Comparison of ENCODE assay signal across 8 mouse cellular contexts in the genomic region with DNA sequence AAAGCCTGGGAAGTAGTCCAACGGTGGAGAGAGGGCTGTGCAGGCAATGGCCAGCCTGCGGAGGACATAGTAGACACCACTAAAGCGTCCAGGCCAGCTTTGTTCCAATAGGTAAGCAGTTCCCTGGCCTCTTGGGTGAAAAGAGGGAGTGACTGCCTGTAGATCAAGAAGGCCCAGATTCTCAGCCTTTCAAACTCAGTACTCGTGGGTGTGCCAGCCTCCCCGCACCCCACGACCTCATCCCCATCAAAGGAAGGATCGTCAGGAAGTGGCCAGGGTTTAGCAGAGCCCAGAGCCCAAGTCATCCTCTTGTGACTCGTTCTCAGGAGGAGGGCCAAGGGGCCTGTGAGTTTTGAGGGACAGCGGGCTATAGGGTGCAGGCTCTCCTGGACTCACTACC. TPM values are rescaled to one million over a fixed set of nuclear protein-coding genes. Genes with fewer than 3 reads are reported as not detected.
DNase-seq lines count a peak whose midpoint lies in the region; ATAC-seq and TF ChIP-seq lines count a peak whose summit lies in the region.

No protein-coding gene starts in this region.

- intact Hi-C loops in heart, adult 2 months (cut with DNase I) = no loop called here
- intact Hi-C loops in gastrocnemius, adult 2 months (cut with DNase I) = no loop called here

- TF ChIP-seq EP300 in heart, adult 2 months (IDR thresholded peaks at IDR 0.05; ENCODE audit: insufficient read depth, low read depth, low read length) = no peak

- 62% methylated on average over 9 of the region's 9 CpGs for WGBS in heart, embryonic 11.5 days (ENCODE audit: insufficient replicate concordance)
- 76% methylated on average over 9 of the region's 9 CpGs for WGBS in heart, adult 2 months
- WGBS in limb, embryonic 13.5 days = 72% methylated on average over 9 of the region's 9 CpGs

- no peak for TF ChIP-seq POLR2A in heart, adult 2 months (IDR thresholded peaks at IDR 0.05; ENCODE audit: insufficient read depth, low read depth, low read length)

- no peak overlapping the region for H3K9ac ChIP-seq in heart, embryonic 11.5 days (ENCODE audit: low read depth, low read length)
- no peak overlapping the region for H3K9ac ChIP-seq in heart, adult 2 months (ENCODE audit: low read depth, low read length)
- peak overlapping the region; percentile 97 for H3K9ac ChIP-seq in limb, embryonic 13.5 days

- H3K4me3 ChIP-seq in heart, embryonic 11.5 days (ENCODE audit: low read depth, low read length) = peak overlapping the region; percentile 88
- H3K4me3 ChIP-seq in heart, adult 2 months = no peak overlapping the region
- H3K4me3 ChIP-seq in limb, embryonic 13.5 days = peak overlapping the region; percentile 98
- no peak overlapping the region for H3K4me3 ChIP-seq in gastrocnemius, adult 2 months

- H3K27me3 ChIP-seq in heart, embryonic 11.5 days (ENCODE audit: control insufficient read depth, insufficient read depth, low read length) = no peaks in the 10 kb centered on the region
- H3K27me3 ChIP-seq in heart, adult 2 months (ENCODE audit: control insufficient read depth, insufficient read depth, low read length) = peaks cover 2% of the 10 kb centered on the region; the same call in 1 of the 2 replicates
- no peaks in the 10 kb centered on the region for H3K27me3 ChIP-seq in limb, embryonic 13.5 days

- no peaks in the 10 kb centered on the region for H3K79me2 ChIP-seq in heart, adult 2 months (replicated peaks; ENCODE audit: control insufficient read depth, insufficient read depth, low read length)

- H3K4me1 ChIP-seq in heart, embryonic 11.5 days (ENCODE audit: control insufficient read depth, insufficient read depth, low read length) = no peaks in the 10 kb centered on the region
- H3K4me1 ChIP-seq in heart, adult 2 months (ENCODE audit: control insufficient read depth, insufficient read depth, low read length) = no peaks in the 10 kb centered on the region
- H3K4me1 ChIP-seq in limb, embryonic 13.5 days = peaks cover 20% of the 10 kb centered on the region

- no peak for DNase-seq in heart, adult 2 months
- DNase-seq in thymus, postnatal 4 days = peak; percentile 18
- DNase-seq in thymus, postnatal 0 days (ENCODE audit: low spot score) = no peak
- DNase-seq in ovary, postnatal 36 days (ENCODE audit: low spot score) = no peak
- no peak for DNase-seq in gastrocnemius, adult 2 months
- DNase-seq in gastrocnemius, adult 8-10 months (ENCODE audit: low spot score in 2 of 2) = no peak

- ATAC-seq in heart, embryonic 11.5 days (replicated peaks; ENCODE audit: insufficient number of reproducible peaks, low FRiP score, low TSS enrichment) = no peak
- no peak for ATAC-seq in limb, embryonic 13.5 days (ENCODE audit: low FRiP score, low read depth)

- H3K9me3 ChIP-seq in heart, embryonic 11.5 days (replicated peaks; ENCODE audit: control insufficient read depth, low read length) = no peaks in the 10 kb centered on the region
- H3K9me3 ChIP-seq in limb, embryonic 13.5 days = no peaks in the 10 kb centered on the region

- no peak for TF ChIP-seq CTCF in heart, adult 2 months (IDR thresholded peaks at IDR 0.05)
- TF ChIP-seq CTCF in gastrocnemius, adult 2 months (IDR thresholded peaks at IDR 0.05) = no peak

- H3K36me3 ChIP-seq in heart, embryonic 11.5 days (ENCODE audit: control insufficient read depth, insufficient read depth, low read length) = peaks cover 8% of the 10 kb centered on the region
- H3K36me3 ChIP-seq in heart, adult 2 months (ENCODE audit: control insufficient read depth, insufficient read depth, low read length) = no peaks in the 10 kb centered on the region
- H3K36me3 ChIP-seq in limb, embryonic 13.5 days = peaks cover 34% of the 10 kb centered on the region

- H3K4me2 ChIP-seq in heart, embryonic 11.5 days = peak overlapping the region; percentile 87
- H3K4me2 ChIP-seq in limb, embryonic 13.5 days (replicated peaks) = peak overlapping the region; percentile 80

- no peak overlapping the region for H3K27ac ChIP-seq in heart, embryonic 11.5 days (ENCODE audit: low read depth, low read length)
- H3K27ac ChIP-seq in heart, adult 2 months = no peak overlapping the region
- H3K27ac ChIP-seq in limb, embryonic 13.5 days = no peak overlapping the region
- H3K27ac ChIP-seq in gastrocnemius, adult 2 months = no peak overlapping the region

RNA-seq across cellular contexts. Expression of a gene that starts 1.1 kb away (rescaled TPM):
- 20.4 and 22.7 TPM in 2 replicates for polyA plus RNA-seq in heart, embryonic 11.5 days (2014; fragmentation: Nextera tagmentation; extraction: Ambion mirVana)
- 1 to 10 TPM; 1.5 to 1.7 TPM for total RNA-seq in heart, adult 2 months (2021)
- polyA plus RNA-seq in heart, adult 2 months (2012; rRNA removed) = 0.82 and 1.4 TPM in 2 replicates
- 15.7 and 26.5 TPM in 2 replicates for polyA plus RNA-seq in thymus, postnatal 0 days (2015; fragmentation: Nextera tagmentation; extraction: Ambion mirVana)
- 27.8 and 40.0 TPM in 2 replicates for polyA plus RNA-seq in limb, embryonic 13.5 days (2015; fragmentation: Nextera tagmentation; extraction: Ambion mirVana)
- total RNA-seq in gastrocnemius, adult 2 months (2021) = 1 to 10 TPM in 1 of 2 experiments, under 1 TPM in 1; 0.99 to 1.6 TPM
- 1 to 10 TPM in 2 of 4 experiments, under 1 TPM in 1, not detected in 1; 0.34 to 1.9 (median 1.3) TPM for total RNA-seq in gastrocnemius, adult 8-10 months (2022)

Comparison
In these comparisons a context has a peak if more than half of its experiments do, and no peak if none do; other contexts are left out.
1. H3K4me3 ChIP-seq: peak in heart, embryonic 11.5 days (single experiment) and limb, embryonic 13.5 days (single experiment); none in heart, adult 2 months (single experiment) and gastrocnemius, adult 2 months (single experiment).